8 mouse cellular contexts compared by ENCODE assay signal in the genomic region with DNA sequence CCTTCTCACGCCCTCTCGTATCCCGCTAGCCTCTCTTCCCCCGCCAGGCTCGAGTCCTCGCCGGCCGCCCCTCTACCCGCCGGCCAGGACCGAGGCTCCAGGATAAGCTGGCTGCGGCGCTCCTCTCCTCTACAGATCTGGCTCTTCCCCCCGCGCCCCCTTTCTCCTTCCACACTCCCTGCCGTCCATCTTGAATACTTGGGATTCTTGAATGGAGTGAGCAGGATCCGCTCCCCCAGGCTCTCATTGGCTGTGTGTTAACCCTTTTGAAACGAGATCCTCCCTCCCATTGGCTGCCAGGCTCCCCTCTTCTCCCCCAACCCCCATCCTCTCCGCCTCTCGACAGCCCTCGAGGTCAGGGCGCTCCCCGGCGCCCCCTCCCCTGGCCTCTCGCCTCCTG. TPM values are rescaled to one million over a fixed set of nuclear protein-coding genes. Genes with fewer than 3 reads are reported as not detected.
DNase-seq lines count a peak whose midpoint lies in the region; ATAC-seq and TF ChIP-seq lines count a peak whose summit lies in the region.

A gene (minus strand): TSS at position 95 of the 400 bp plus-strand sequence.

- H3K36me3 ChIP-seq in E14TG2a.4 (ENCODE audit: insufficient read depth, low read length) = peaks cover 33% of the 10 kb centered on the region
- H3K36me3 ChIP-seq in embryonic facial prominence, embryonic 14.5 days (ENCODE audit: control insufficient read depth, insufficient read depth, low read length) = peaks cover 9% of the 10 kb centered on the region; the same call in 1 of the 2 replicates
- H3K36me3 ChIP-seq in heart, embryonic 11.5 days (ENCODE audit: control insufficient read depth, insufficient read depth, low read length) = no peaks in the 10 kb centered on the region; the same call in 1 of the 2 replicates
- no peaks in the 10 kb centered on the region for H3K36me3 ChIP-seq in midbrain, embryonic 15.5 days (replicated peaks)

- peaks cover 11% of the 10 kb centered on the region; the same call in 1 of the 2 replicates for H3K27me3 ChIP-seq in E14TG2a.4 (ENCODE audit: insufficient read depth, low read length)
- H3K27me3 ChIP-seq in embryonic facial prominence, embryonic 14.5 days (replicated peaks; ENCODE audit: control insufficient read depth, insufficient read depth, low read length) = no peaks in the 10 kb centered on the region
- H3K27me3 ChIP-seq in heart, embryonic 11.5 days (ENCODE audit: control insufficient read depth, insufficient read depth, low read length) = no peaks in the 10 kb centered on the region
- H3K27me3 ChIP-seq in midbrain, embryonic 15.5 days (replicated peaks) = no peaks in the 10 kb centered on the region

- H3K9me3 ChIP-seq in E14TG2a.4 (ENCODE audit: low read length) = no peaks in the 10 kb centered on the region
- no peaks in the 10 kb centered on the region for H3K9me3 ChIP-seq in embryonic facial prominence, embryonic 14.5 days (ENCODE audit: control insufficient read depth, low read length)
- no peaks in the 10 kb centered on the region for H3K9me3 ChIP-seq in heart, embryonic 11.5 days (replicated peaks; ENCODE audit: control insufficient read depth, low read length)
- H3K9me3 ChIP-seq in midbrain, embryonic 15.5 days = no peaks in the 10 kb centered on the region

- WGBS in bone marrow, adult 2 months = 2% methylated on average over 25 of the region's 25 CpGs
- WGBS in embryonic facial prominence, embryonic 14.5 days = 1% methylated on average over 25 of the region's 25 CpGs
- 2% methylated on average over 25 of the region's 25 CpGs for WGBS in heart, embryonic 11.5 days (ENCODE audit: insufficient replicate concordance)
- 1% methylated on average over 23 of the region's 25 CpGs for WGBS in midbrain, embryonic 15.5 days

- H3K9ac ChIP-seq in embryonic facial prominence, embryonic 14.5 days (ENCODE audit: low read depth, low read length) = peak within 1 kb of the TSS; percentile 99
- H3K9ac ChIP-seq in heart, embryonic 11.5 days (ENCODE audit: low read depth, low read length) = peak within 1 kb of the TSS; percentile 97
- H3K9ac ChIP-seq in midbrain, embryonic 15.5 days = peak within 1 kb of the TSS; percentile 96

- peaks cover 69% of the 10 kb centered on the region for H3K4me1 ChIP-seq in E14TG2a.4 (replicated peaks; ENCODE audit: low read depth, low read length)
- H3K4me1 ChIP-seq in bone marrow, adult 2 months (ENCODE audit: control insufficient read depth, insufficient read depth, low read length) = peaks cover 1% of the 10 kb centered on the region; the same call in 1 of the 2 replicates
- peaks cover 30% of the 10 kb centered on the region for H3K4me1 ChIP-seq in embryonic facial prominence, embryonic 14.5 days (ENCODE audit: control insufficient read depth, insufficient read depth, low read length)
- H3K4me1 ChIP-seq in heart, embryonic 11.5 days (ENCODE audit: control insufficient read depth, insufficient read depth, low read length) = peaks cover 44% of the 10 kb centered on the region
- peaks cover 48% of the 10 kb centered on the region for H3K4me1 ChIP-seq in midbrain, embryonic 15.5 days

- H3K4me3 ChIP-seq in E14TG2a.4 (replicated peaks; ENCODE audit: low read length) = peak within 1 kb of the TSS; percentile 100
- peak within 1 kb of the TSS; percentile 41 for H3K4me3 ChIP-seq in bone marrow, adult 2 months (replicated peaks; ENCODE audit: control insufficient read depth, low read depth, low read length)
- peak within 1 kb of the TSS; percentile 91 for H3K4me3 ChIP-seq in embryonic facial prominence, embryonic 14.5 days (ENCODE audit: low read depth, low read length)
- peak within 1 kb of the TSS; percentile 73 for H3K4me3 ChIP-seq in heart, embryonic 11.5 days (ENCODE audit: low read depth, low read length)
- peak within 1 kb of the TSS; percentile 97 for H3K4me3 ChIP-seq in midbrain, embryonic 15.5 days

- TF ChIP-seq CTCF in E14TG2a.4 (conservative IDR thresholded peaks at IDR 0.05; ENCODE audit: low read length) = no peak
- no peak for TF ChIP-seq CTCF in bone marrow, adult 2 months (IDR thresholded peaks at IDR 0.05; ENCODE audit: control insufficient read depth, insufficient read depth, low read length)

- DNase-seq in embryonic facial prominence, embryonic 14.5 days (ENCODE audit: low spot score) = peak; percentile 99
- peak; percentile 81 to 84 for DNase-seq in kidney, adult 8-10 months
- peak; percentile 88 for DNase-seq in liver
- peak; percentile 82 for DNase-seq in testis, postnatal 14 days (ENCODE audit: low spot score)

- no peak within 1 kb of the TSS for H3K27ac ChIP-seq in bone marrow, adult 2 months (ENCODE audit: control insufficient read depth, insufficient read depth, low read depth, low read length, poor library complexity)
- peak within 1 kb of the TSS; percentile 99 for H3K27ac ChIP-seq in embryonic facial prominence, embryonic 14.5 days (replicated peaks; ENCODE audit: low read depth, low read length)
- peak within 1 kb of the TSS; percentile 96 for H3K27ac ChIP-seq in heart, embryonic 11.5 days (ENCODE audit: low read depth, low read length)
- H3K27ac ChIP-seq in midbrain, embryonic 15.5 days = peak within 1 kb of the TSS; percentile 98

- peak within 1 kb of the TSS; percentile 70 for H3K4me2 ChIP-seq in embryonic facial prominence, embryonic 14.5 days (ENCODE audit: low read depth, low read length)
- peak within 1 kb of the TSS; percentile 93 for H3K4me2 ChIP-seq in heart, embryonic 11.5 days
- H3K4me2 ChIP-seq in midbrain, embryonic 15.5 days = peak within 1 kb of the TSS; percentile 94

- TF ChIP-seq POLR2A in bone marrow, adult 2 months (IDR thresholded peaks at IDR 0.05; ENCODE audit: borderline replicate concordance, control insufficient read depth, low read depth, low read length) = no peak

- ATAC-seq in embryonic facial prominence, embryonic 14.5 days (ENCODE audit: low read depth) = peak; percentile 92
- peak; percentile 86 for ATAC-seq in heart, embryonic 11.5 days (replicated peaks; ENCODE audit: insufficient number of reproducible peaks, low FRiP score, low TSS enrichment)
- peak; percentile 94 for ATAC-seq in midbrain, embryonic 15.5 days (replicated peaks)

RNA-seq across cellular contexts. Expression of the gene that starts here (rescaled TPM):
- not detected in 2 replicates for polyA plus RNA-seq in bone marrow, adult 2 months (2011; ENCODE audit: insufficient read depth, insufficient read length, low replicate concordance, missing spikeins)
- 3.9 and 4.0 TPM in 2 replicates for polyA plus RNA-seq in embryonic facial prominence, embryonic 14.5 days (2014; fragmentation: Nextera tagmentation; extraction: Ambion mirVana)
- 6.6 and 6.9 TPM in 2 replicates for polyA plus RNA-seq in heart, embryonic 11.5 days (2014; fragmentation: Nextera tagmentation; extraction: Ambion mirVana)
- polyA plus RNA-seq in midbrain, embryonic 15.5 days (2015; fragmentation: Nextera tagmentation; extraction: Ambion mirVana) = 3.6 and 4.6 TPM in 2 replicates

Comparison
In these comparisons a context has a peak if more than half of its experiments do, and no peak if none do; other contexts are left out.
1. H3K4me3 ChIP-seq: peak in every context shown above with its lines; median percentile 100 in E14TG2a.4; 97 in midbrain, embryonic 15.5 days; 91 in embryonic facial prominence, embryonic 14.5 days; 73 in heart, embryonic 11.5 days; 41 in bone marrow, adult 2 months.